Mouse (Mus musculus) kidney, adult 11 months (tissue): ENCODE measurements around the gene Tmem91.
A peak's percentile ranks its signal among the peaks of the same experiment; 100 is the strongest.

Experiments used
- DNase-seq: peaks from one replicate; pipeline ENCODE4 v3.0.0; 2022

Gene Tmem91

DNA sequence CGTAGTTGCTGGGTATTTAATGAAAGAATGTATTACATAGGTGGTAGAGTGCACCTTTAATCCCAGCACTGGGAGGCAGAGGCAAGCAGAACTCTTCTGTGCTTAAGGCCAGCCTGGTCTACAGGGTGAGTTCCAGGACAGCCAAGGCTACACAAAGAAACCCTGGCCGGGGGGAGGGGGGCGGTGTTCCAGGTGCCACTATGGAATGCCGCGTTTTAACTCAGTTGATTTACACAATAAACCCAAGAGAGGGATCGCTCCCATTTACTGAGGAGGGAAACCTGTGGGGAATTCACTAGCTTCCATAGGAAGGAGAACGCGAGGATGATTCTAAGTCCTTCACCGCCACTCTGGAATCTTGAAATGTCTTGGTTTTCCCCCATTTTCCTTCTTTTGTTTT, 5.3 kb downstream of the Tmem91 start:
- no peak for DNase-seq

- no peak for DNase-seq
These were observed 5.8 kb downstream of the Tmem91 start for GRCm38 (mm10) chr7:25669158-25669557.

DNA sequence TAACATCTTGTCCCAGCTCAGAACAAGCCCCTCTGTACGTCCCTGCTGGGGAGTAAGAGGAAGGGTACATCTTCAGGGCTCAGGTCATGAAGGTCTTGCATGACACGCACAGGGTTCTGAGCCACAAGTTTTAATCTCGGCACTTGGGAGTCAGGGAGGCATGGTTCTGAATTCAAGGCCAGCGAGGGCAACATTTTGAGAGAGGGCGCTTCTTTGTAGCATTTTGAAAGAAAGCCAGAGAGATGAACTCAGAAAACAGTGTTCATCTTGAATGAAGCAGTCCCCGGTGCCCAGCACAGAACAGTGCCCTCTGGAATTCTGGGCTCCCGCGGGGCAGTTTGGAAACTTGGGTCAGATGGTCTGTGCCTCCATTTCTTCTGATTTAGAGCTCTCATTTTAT, 8.6 kb downstream of the Tmem91 start:
- no peak for DNase-seq

GRCm38 (mm10) chr7:25658657-25659472, 16.1 kb downstream of the Tmem91 start, which contains the start of the genes Bckdha and Exosc5:
TSS of gene Bckdha (minus strand) at chr7:25658981.
TSS of gene Exosc5 (plus strand) at chr7:25659164.
- peak; percentile 100 for DNase-seq

GRCm38 (mm10) chr7:25657785-25658184, 17.2 kb downstream of the Tmem91 start:
- peak; percentile 30 for DNase-seq

GRCm38 (mm10) chr7:25655601-25656428, 19.2 kb downstream of the Tmem91 start:
- peak; percentile 85 for DNase-seq

GRCm38 (mm10) chr7:25652244-25652759, 22.7 kb downstream of the Tmem91 start:
- no peak for DNase-seq

DNA sequence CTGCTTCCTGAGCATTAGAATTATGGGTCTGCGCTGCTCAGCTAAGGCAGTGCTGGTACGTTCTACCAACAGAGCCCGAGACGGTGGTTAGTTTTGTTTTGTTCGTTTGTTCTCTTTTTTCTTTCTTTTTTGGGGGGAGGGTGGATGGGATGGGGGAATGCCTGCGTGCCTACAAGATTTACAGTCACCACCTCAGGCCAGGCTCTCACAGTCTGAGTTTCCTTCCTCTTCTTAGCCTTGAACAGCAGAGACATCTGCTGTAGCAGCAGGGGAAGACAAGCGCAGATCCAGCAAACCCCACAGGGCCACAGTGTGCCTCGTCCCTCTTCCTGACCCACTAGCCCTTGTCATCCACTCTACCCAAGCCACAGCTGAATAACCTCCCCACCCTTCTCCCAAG, 23.7 kb downstream of the Tmem91 start:
- DNase-seq, result no peak

- DNase-seq, result no peak
These were observed 25.1 kb downstream of the Tmem91 start for GRCm38 (mm10) chr7:25649839-25650238.

DNA sequence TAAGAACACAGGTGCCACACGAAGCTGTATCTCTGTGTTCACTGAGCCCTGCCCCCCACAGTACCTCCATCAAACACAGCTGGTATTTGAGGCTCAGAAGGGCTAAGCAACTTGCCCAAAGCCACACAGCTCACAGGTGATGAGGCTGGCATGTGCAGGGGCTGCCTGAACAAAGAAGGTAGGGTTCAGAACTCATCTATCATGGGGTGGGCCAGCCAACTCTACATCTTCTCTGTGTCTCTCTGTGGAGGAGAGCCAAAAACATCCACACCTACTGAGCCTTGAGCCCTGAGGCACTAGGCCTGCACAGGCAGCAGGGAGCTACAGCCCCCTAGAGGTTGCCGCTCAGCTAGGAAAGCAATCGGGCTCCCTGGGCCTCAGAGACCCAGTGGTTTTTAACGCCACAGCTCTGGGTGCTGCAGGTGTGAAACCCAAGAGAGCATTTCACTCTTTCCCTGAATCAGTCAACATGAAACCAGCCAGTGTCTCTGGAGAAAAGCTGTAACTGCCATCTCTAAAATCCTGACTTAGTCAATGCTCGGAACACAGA, 27.3 kb downstream of the Tmem91 start:
- DNase-seq, result no peak

- peak; percentile 60 for DNase-seq
These were observed 29.9 kb downstream of the Tmem91 start for GRCm38 (mm10) chr7:25645074-25645473.

- no peak for DNase-seq
These were observed 30.3 kb downstream of the Tmem91 start for GRCm38 (mm10) chr7:25644631-25645030.

GRCm38 (mm10) chr7:25644136-25644535, 30.8 kb downstream of the Tmem91 start:
- no peak for DNase-seq

DNA sequence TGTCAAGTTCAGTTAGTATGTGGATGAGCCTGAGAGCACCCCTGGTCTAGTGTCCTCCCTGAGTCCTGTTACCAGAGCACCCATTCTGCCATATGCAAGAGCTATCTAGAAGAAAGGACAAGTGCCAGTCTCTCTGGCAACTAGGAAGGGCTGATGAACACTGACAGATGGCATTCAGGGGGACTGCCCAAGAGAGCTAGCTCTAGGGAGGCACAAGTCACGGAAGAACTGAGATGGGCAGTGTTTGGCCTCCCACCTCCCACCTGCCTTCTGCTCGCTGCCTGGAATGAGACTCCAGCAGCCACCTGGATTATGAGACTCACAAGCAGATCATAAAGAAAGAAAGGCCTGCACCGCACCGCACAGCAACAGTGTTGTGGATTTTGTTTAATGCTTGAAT, 35.2 kb downstream of the Tmem91 start:
- DNase-seq, result no peak

GRCm38 (mm10) chr7:25637099-25637498, 37.9 kb downstream of the Tmem91 start:
- DNase-seq, result no peak

DNA sequence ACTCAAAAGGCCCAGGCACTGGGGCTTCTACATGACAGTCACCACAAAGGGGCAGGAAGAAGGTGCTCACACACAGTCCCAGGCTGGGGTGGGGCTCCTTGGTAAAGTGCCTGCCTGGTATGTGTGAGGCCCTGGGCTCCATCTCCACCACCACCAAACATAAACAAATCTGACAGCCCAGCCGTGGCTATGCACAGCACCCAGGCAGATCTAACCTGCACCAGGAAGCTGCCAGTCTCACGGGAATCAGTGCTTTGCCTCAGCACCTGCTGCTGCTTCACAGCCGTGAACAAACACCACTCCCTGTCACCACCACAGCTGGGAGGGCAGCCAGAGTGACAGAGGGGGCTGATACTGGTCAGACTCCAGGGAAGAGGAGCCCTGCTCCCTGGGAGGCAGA, 38.6 kb downstream of the Tmem91 start:
- DNase-seq, result no peak

DNA sequence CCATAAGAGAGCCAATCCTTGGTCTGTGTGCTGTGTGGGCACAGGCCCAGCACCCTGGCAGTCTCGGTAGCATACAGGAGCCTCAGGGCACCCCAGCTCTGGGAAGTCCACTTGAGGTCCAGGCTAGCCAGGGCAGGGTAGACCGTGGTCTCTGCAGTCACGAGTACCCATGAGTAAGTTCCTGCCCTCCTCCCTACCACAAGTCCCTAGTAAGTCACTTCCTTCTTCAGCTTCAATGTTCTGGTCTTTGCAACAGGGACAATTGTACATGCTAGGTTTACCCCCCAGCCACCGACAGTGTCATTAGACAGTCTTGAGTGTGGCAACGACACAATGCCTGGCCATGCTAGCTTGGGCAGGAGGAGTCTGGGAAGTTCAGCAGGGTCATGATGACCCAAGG, 42.3 kb downstream of the Tmem91 start:
- no peak for DNase-seq

GRCm38 (mm10) chr7:25628323-25628620, 46.7 kb downstream of the Tmem91 start:
- no peak for DNase-seq

- DNase-seq, result peak; percentile 57
These were observed 47.3 kb downstream of the Tmem91 start for GRCm38 (mm10) chr7:25627431-25628322.

GRCm38 (mm10) chr7:25626509-25627430, 48.2 kb downstream of the Tmem91 start, which contains the start of gene B3gnt8:
TSS of gene B3gnt8 (plus strand) at chr7:25626654.
- peak; percentile 42 for DNase-seq

GRCm38 (mm10) chr7:25625594-25626250, 49.2 kb downstream of the Tmem91 start:
- DNase-seq, result no peak
